Mouse (Mus musculus) hindlimb bud, embryonic 11.5 days (tissue): ENCODE results near the gene Arhgef5.

Experiments used
- DNase-seq: peaks from one replicate; pipeline ENCODE4 v3.0.0-alpha.2; 2012; ENCODE audit warnings: low read depth, low spot score; ENCODE audit errors: extremely low spot score

Arhgef5 gene

GRCm38 (mm10) chr6:43312961-43313656 is 47.7 kb downstream of the Arhgef5 start:
- DNase-seq = no peak

GRCm38 (mm10) chr6:43333479-43333878 is 68.1 kb downstream of the Arhgef5 start:
- no peak for DNase-seq

- no peak for DNase-seq
Observed at GRCm38 (mm10) chr6:43335619-43336234, 70.3 kb downstream of the Arhgef5 start.

GRCm38 (mm10) chr6:43337491-43337961 is 72.1 kb downstream of the Arhgef5 start:
- DNase-seq = no peak

- DNase-seq = no peak
Observed at GRCm38 (mm10) chr6:43338804-43339203, 73.4 kb downstream of the Arhgef5 start.
